Mouse (Mus musculus) adrenal gland, adult 18-20 months (tissue): ENCODE data around the gene Zdhhc12. TPM values are rescaled to one million over a fixed set of nuclear protein-coding genes. Genes with fewer than 3 reads are reported as not detected.

Source experiments
- DNase-seq, 2 experiments: peaks; one replicate each; pipeline ENCODE4 v3.0.0; 2021 to 2022; ENCODE audit warnings: low spot score in 2 of 2
- total RNA-seq, 2 experiments: library from RNA; stranded (reverse); gene quantifications; 1 replicate in 1 of 2; 2 replicates in 1 of 2; pipeline ENCODE4 v1.2.3; 2021

Zdhhc12 gene
- total RNA-seq, 2 experiments from 2014 or later = 9.7 to 15.6 TPM

- peak; percentile 33 to 42 for DNase-seq
Observed at GRCm38 (mm10) chr2:30106364-30106763, 12.9 kb upstream of the Zdhhc12 start.

GRCm38 (mm10) chr2:30100214-30100613 is 6.8 kb upstream of the Zdhhc12 start:
- DNase-seq = no peak

DNA sequence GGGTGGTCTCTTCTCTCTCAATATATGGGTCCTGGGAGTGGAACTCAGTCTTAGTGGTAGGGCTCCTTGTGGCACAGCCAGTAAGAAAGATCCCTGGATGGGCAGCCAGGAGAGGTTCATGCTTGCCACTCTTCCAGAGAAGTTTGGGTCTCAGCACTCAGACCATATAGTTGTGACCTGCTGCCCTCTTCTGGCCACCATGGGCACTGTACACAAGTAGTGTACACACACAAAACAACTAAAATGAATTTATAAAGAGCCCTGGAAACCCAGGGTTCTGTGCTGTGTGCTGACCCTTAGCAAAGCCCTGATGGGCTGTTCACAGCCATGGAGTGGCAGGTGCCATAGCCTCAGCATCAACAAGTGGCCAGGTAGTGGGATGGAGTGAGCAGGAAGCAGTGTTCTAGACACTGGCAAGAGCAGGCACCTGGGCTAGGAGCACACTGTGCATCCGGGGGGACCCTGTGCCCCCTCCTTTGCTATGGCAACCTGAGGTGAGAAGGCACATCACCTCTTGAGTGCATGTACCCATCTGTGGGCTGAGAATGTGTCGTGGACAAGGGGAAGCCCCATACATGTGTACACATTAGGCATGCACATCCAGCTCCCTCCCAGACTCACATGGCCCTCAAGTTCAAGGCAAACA is 2.6 kb upstream of the Zdhhc12 start:
- DNase-seq = peak; percentile 52 to 63

GRCm38 (mm10) chr2:30094208-30094588 is 750 bp upstream of the Zdhhc12 start:
- no peak for DNase-seq

GRCm38 (mm10) chr2:30092280-30092918 is 1.0 kb downstream of the Zdhhc12 start:
- no peak for DNase-seq

- no peak for DNase-seq
Observed at GRCm38 (mm10) chr2:30091521-30091920, 1.9 kb downstream of the Zdhhc12 start.

DNA sequence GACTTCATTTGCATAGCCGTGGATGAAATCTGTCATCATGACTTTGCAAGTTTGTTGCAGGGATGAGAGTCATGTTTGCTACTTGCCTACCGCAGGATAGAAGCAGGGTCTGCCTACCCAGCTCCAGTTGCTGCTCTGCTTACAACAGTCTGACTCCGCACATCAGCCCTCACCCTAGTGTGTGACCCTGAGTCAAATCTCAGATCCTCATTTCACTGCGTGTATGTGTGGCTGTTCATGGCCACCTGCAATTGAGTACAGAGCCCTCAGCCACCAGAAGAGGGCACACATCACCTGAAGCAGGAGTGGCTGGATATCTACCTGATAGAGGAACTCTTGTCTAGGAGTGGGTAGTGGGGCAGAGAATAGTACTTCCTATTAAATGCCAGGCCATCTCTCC is 6.1 kb downstream of the Zdhhc12 start:
- no peak for DNase-seq

GRCm38 (mm10) chr2:30084632-30085031 is 8.8 kb downstream of the Zdhhc12 start:
- no peak for DNase-seq

GRCm38 (mm10) chr2:30084113-30084512 is 9.3 kb downstream of the Zdhhc12 start:
- DNase-seq = no peak

- DNase-seq = no peak
Observed at GRCm38 (mm10) chr2:30080181-30080800, 13.2 kb downstream of the Zdhhc12 start.

DNA sequence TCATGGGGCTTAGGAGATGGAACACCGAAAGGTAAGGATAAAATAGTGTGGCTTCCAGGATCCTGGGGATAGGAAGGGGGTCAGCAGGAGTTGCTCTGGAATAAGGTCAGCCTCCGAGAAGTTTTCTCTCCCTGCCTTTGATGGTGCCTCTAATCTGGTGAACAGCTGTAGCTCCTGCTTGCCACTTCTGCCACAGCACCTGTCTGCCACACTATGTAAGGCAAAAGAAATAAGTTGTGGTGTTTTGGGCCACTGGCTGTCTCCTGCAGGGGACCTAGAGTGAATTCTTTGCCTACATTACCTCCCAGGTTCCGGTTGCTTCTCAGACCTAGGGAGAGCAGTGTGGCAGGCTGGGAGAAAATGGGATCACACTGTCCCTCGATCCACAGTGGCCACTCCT is 14.7 kb downstream of the Zdhhc12 start:
- DNase-seq = no peak

DNA sequence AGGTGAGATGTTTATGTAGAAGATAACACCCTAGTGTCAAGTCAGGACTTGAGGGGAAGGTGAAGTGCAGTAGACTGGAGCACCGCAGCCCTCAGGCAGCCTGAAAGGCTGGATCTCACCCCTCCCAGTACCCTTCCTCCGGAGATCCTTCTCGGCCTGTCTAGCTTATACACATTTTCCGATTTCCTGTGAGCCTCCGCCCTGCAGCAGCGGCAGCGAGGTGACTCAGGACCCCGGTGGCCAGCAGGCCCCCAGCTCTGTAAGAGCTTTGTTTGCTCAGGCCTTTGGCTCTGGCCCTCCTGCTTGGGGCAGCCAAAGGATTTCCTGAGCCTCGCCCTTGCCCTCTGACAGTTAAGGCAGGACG is 15.1 kb downstream of the Zdhhc12 start:
- DNase-seq = no peak

GRCm38 (mm10) chr2:30077502-30078348 is 15.7 kb downstream of the Zdhhc12 start, which contains the start of gene Pkn3:
Pkn3 (plus strand) TSS chr2:30077684.
- peak; percentile 92 to 93 for DNase-seq

DNA sequence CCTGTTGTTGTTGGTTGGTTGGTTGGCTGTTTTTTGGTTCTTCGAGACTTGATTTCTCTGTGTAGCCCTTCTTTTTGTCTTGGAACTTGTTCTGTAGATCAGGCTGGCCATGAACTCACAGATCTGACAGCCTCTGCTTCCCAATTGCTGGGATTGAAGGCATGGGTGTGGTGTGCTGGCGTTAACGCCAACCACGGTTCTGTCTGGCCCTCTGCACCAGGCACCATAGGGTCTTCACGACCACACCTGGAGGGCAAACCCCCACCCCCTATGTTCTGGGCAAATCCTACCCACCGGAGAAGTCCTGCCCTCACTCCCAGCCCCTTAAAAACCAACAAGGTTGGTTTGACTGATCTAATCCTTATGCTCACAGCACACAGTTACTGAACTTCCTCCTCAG is 16.5 kb downstream of the Zdhhc12 start:
- DNase-seq = no peak

DNA sequence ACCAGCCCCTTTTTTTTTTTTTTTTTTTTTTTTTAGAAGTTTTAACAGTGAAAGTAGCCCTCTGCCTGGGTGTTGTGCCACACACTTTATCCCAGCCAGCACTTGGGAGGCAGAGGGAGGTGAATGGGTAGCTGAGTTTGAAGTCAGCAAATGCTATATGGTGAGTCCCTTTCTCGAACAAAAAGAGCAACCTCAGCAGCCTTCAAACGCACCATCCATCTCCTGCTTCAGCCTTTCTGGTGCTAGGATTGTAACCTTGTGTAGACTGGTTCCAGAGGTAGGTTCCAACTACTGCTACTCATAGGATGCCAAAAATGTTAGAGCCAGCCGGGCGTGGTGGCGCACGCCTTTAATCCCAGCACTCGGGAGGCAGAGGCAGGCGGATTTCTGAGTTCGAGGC is 17.0 kb downstream of the Zdhhc12 start:
- no peak for DNase-seq

GRCm38 (mm10) chr2:30075625-30076024 is 17.8 kb downstream of the Zdhhc12 start:
- no peak for DNase-seq

DNA sequence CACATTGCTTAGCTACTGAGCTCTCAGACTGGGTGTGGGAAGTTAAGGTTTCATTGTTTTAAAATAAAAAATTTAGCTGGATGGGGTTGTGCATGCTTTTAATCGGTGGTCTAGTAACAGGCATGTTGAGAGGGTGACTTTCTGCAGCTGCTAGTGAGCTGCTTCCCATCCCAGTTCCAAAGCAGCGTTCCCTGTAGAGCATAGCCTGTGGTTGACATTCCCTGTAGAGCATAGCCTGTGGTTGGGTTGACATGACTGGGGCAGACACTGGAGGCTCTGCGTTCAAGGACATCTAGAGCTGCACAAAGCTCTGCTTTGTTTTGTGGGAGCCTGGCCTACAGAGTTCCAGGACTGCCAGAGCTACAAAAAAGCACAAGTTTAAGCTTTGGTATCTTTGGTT is 20.2 kb downstream of the Zdhhc12 start:
- no peak for DNase-seq

DNA sequence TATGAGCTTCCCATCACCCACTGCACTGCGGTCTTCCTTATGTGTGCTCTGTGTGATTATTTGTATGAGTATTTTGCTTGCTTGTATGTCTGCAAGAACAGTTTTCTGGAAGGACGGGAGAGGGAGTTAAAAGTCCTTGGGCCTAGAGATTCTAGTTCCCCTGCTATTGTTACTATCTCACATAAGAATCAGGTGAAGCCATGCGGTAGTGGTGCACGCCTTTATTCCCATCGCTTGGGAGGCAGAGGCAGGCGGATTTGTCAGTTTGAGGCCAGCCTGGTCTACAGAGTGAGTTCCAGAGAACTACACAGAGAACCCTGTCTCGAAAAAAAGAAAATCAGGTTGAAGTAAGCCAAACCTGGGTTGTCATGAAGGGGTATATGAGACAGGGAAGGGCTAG is 20.6 kb downstream of the Zdhhc12 start:
- no peak for DNase-seq

DNA sequence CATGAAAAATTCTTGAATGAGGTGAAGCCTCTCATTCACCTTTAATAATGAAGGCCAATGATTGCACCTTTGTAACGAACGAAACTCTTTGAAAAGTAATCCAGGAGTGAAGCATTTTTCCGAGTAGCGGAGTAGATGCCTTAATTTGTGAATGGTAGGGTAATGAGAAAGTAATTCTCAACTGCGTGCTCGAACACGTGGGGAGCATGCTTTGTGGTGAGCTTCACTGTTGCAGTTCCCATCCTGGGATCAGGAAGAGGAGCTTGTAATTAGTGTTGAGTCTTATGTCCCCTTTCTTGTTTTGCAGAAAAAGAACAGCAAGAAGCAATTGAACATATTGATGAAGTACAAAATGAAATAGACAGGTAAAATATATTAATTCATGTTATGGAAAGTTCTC is 25.5 kb downstream of the Zdhhc12 start:
- DNase-seq = no peak

DNA sequence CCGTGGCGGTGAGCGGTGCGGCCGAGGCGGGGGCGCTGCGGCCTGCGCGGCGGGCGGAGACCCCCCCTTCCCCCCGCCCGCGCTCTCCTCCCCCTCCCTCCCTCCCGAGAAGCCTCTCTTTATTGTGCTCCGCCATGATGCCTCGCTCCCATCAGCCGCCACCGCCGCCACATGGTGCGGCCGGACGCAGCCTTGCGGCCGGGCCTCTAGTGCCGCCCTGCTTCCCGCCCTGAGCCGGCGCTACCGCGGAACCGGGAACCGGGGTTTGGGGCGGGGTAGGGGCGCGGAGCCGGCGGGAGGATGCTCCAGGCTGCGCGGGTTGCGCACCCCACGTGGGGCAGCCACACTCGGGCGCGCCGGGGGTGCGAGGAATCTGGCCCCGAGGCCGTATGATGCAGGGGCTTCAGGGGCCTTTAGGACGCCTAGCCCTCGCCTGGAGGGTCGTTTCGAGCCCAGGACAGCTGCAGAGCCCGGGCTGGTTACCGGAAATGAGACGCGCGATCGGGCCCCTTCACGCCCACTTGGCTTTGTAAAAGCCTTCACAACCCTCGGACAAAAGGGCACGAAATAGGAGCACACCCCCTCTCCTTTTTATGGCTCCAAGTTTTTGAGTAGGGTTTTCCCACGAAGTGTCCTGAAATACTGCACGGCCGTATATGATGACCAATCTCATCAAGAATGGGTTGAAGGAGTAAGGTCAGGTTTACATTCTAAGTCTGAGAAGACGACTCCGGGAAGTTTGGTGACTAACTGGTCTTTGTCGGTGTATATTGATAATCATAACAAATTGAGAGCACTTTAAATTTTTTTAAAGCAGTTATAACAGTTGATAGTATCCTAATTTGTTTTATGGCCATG is 26.2 kb downstream of the Zdhhc12 start:
- peak; percentile 42 to 49 for DNase-seq
